Mouse (Mus musculus) midbrain, embryonic 14.5 days (tissue): ENCODE results near the gene Magi1. TPM values are rescaled to one million over a fixed set of nuclear protein-coding genes. Genes with fewer than 3 reads are reported as not detected.

Experiments
- ATAC-seq: fragments of 200-750 bp; cut with Nextera tagmentation; 2 replicates; pipeline ENCODE4 v1.8.0; 2017; ENCODE audit warnings: moderate number of reproducible peaks, moderate library complexity; ENCODE audit not compliant: low FRiP score, low TSS enrichment
- DNase-seq: peaks from one replicate; pipeline ENCODE4 v3.0.0-alpha.2; 2015
- H3K27ac ChIP-seq: fragments of 300-500 bp; sonication (generic); replicated peaks from 2 replicates; pipeline ENCODE4 v1.5.1; 2014; ENCODE audit warnings: mild to moderate bottlenecking, low read depth, low read length, moderate library complexity
- H3K27me3 ChIP-seq: fragments of 300-500 bp; sonication (generic); 2 replicates; pipeline ENCODE4 v1.6.1; 2014; ENCODE audit warnings: low read length, control low read depth, mixed read lengths; ENCODE audit not compliant: control insufficient read depth, insufficient read depth
- H3K36me3 ChIP-seq: fragments of 300-500 bp; sonication (generic); 2 replicates; pipeline ENCODE4 v1.6.1; 2014; ENCODE audit warnings: low read length, control low read depth; ENCODE audit not compliant: control insufficient read depth, insufficient read depth
- H3K4me1 ChIP-seq: fragments of 300-500 bp; sonication (generic); 2 replicates; pipeline ENCODE4 v1.6.1; 2014; ENCODE audit warnings: mild to moderate bottlenecking, antibody characterized with exemption, low read length, control low read depth; ENCODE audit not compliant: control insufficient read depth, insufficient read depth
- H3K4me2 ChIP-seq: fragments of 300-500 bp; sonication (generic); 2 replicates; pipeline ENCODE4 v1.6.1; 2014; ENCODE audit warnings: mild to moderate bottlenecking, low read length, moderate library complexity
- H3K4me3 ChIP-seq: fragments of 300-500 bp; sonication (generic); replicated peaks from 2 replicates; pipeline ENCODE4 v1.5.1; 2014; ENCODE audit warnings: low read depth, low read length
- H3K9ac ChIP-seq: fragments of 300-500 bp; sonication (generic); replicated peaks from 2 replicates; pipeline ENCODE4 v1.6.1; 2014; ENCODE audit warnings: mild to moderate bottlenecking, low read length, moderate library complexity
- H3K9me3 ChIP-seq: fragments of 300-500 bp; sonication (generic); 2 replicates; pipeline ENCODE4 v1.6.1; 2016; ENCODE audit warnings: low read length, control low read depth, mixed read lengths; ENCODE audit not compliant: control insufficient read depth
- WGBS: fragments of 180-500 bp; shearing (Covaris S2); extraction: QIAGEN DNeasy Blood & Tissue Kit; methylation state at CpG from one replicate; pipeline ENCODE4 v1.1.7; 2014; 5-methylcytosine and 5-hydroxymethylcytosine counted together
- polyA plus RNA-seq: library from polyadenylated mRNA; unstranded; fragments of >200 nt; fragmentation: Nextera tagmentation; extraction: Ambion mirVana; gene quantifications from 2 replicates; pipeline ENCODE4 v1.2.1, GENCODE M21; 2014

Magi1 gene
- polyA plus RNA-seq, 1 experiment from 2014 or later: 34.9 TPM

- WGBS: 3% methylated on average over 5 of the region's 5 CpGs
- H3K4me1 ChIP-seq: peaks cover 7% of the 10 kb centered on the region; the same call in 1 of the 2 replicates
- no peak overlapping the region for H3K9ac ChIP-seq
- no peaks in the 10 kb centered on the region for H3K27me3 ChIP-seq
- H3K36me3 ChIP-seq: no peaks in the 10 kb centered on the region
- peak; percentile 17; the same call in 1 of the 2 replicates for ATAC-seq
- no peak overlapping the region for H3K4me3 ChIP-seq
- no peaks in the 10 kb centered on the region for H3K9me3 ChIP-seq
- H3K27ac ChIP-seq: 0 out of 2 replicates have a peak overlapping the region, but pooled peaks have one; percentile 42
- DNase-seq: peak; percentile 73
- H3K4me2 ChIP-seq: no peak overlapping the region
Measured at GRCm38 (mm10) chr6:94084752-94085151, 199.0 kb downstream of the Magi1 start.

- ATAC-seq: no peak
- Histone ChIP-seq H3K4me3 (no peak overlapping the region), H3K4me2 (no peak overlapping the region), H3K9me3 (no peaks in the 10 kb centered on the region), H3K27ac (no peak overlapping the region), H3K36me3 (no peaks in the 10 kb centered on the region), H3K27me3 (no peaks in the 10 kb centered on the region), H3K9ac (no peak overlapping the region), H3K4me1 (peaks cover 7% of the 10 kb centered on the region; the same call in 1 of the 2 replicates)
- WGBS: 95% methylated on average over 7 of the region's 7 CpGs
- no peak for DNase-seq
Measured at GRCm38 (mm10) chr6:94083459-94083858, 200.3 kb downstream of the Magi1 start.

- no peak overlapping the region for H3K4me2 ChIP-seq
- H3K27ac ChIP-seq: no peak overlapping the region
- H3K4me1 ChIP-seq: peaks cover 7% of the 10 kb centered on the region; the same call in 1 of the 2 replicates
- no peak overlapping the region for H3K9ac ChIP-seq
- no peaks in the 10 kb centered on the region for H3K36me3 ChIP-seq
- H3K4me3 ChIP-seq: no peak overlapping the region
- WGBS: 15% methylated on average over 4 of the region's 4 CpGs
- DNase-seq (peak; percentile 88), ATAC-seq (no peak)
- no peaks in the 10 kb centered on the region for H3K27me3 ChIP-seq
- no peaks in the 10 kb centered on the region for H3K9me3 ChIP-seq
Measured at GRCm38 (mm10) chr6:94080933-94081545, 202.7 kb downstream of the Magi1 start.

GRCm38 (mm10) chr6:94078934-94079333 lies 204.8 kb downstream of the Magi1 start:
- Histone ChIP-seq H3K36me3 (no peaks in the 10 kb centered on the region), H3K4me1 (no peaks in the 10 kb centered on the region), H3K27me3 (no peaks in the 10 kb centered on the region), H3K4me3 (no peak overlapping the region), H3K9ac (no peak overlapping the region), H3K27ac (no peak overlapping the region), H3K9me3 (no peaks in the 10 kb centered on the region), H3K4me2 (no peak overlapping the region)
- DNase-seq: no peak
- WGBS: 40% methylated on average over 8 of the region's 8 CpGs
- ATAC-seq: no peak

GRCm38 (mm10) chr6:94077013-94077412 lies 206.7 kb downstream of the Magi1 start:
- no peak overlapping the region for H3K27ac ChIP-seq
- no peaks in the 10 kb centered on the region for H3K36me3 ChIP-seq
- H3K4me1 ChIP-seq: no peaks in the 10 kb centered on the region
- H3K4me3 ChIP-seq: no peak overlapping the region
- ATAC-seq: no peak
- H3K27me3 ChIP-seq: no peaks in the 10 kb centered on the region
- no peak overlapping the region for H3K4me2 ChIP-seq
- no peak overlapping the region for H3K9ac ChIP-seq
- no peaks in the 10 kb centered on the region for H3K9me3 ChIP-seq
- no peak for DNase-seq
- WGBS: 99% methylated on average over 3 of the region's 3 CpGs

- H3K27ac ChIP-seq: no peak overlapping the region
- no peak overlapping the region for H3K4me2 ChIP-seq
- no peaks in the 10 kb centered on the region for H3K27me3 ChIP-seq
- no peak overlapping the region for H3K4me3 ChIP-seq
- no peaks in the 10 kb centered on the region for H3K36me3 ChIP-seq
- no peaks in the 10 kb centered on the region for H3K4me1 ChIP-seq
- no peak overlapping the region for H3K9ac ChIP-seq
- no peak for ATAC-seq
- H3K9me3 ChIP-seq: no peaks in the 10 kb centered on the region
- no peak for DNase-seq
- WGBS: 96% methylated on average over 4 of the region's 4 CpGs
Measured at GRCm38 (mm10) chr6:94075990-94076389, 207.7 kb downstream of the Magi1 start.

DNA sequence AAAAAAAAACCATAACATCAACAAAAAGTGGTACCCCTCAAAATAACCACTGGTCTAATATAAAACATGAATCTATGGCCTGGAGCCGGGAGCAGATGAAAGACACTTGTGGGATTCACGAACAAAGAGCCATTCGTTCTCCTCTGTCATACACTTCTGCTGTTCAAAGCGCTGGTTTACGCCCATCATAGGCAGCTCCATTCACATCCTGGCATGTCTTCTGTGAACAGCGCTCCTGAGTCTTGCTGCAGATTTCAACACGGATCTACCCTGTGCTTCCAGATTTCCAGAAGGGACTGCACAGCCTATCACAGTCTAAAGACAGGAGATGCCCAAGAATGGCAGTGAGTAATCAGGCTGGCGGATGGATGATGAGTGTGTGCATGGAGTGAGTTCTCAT lies 208.5 kb downstream of the Magi1 start:
- no peaks in the 10 kb centered on the region for H3K4me1 ChIP-seq
- WGBS: 36% methylated on average over 8 of the region's 8 CpGs
- no peaks in the 10 kb centered on the region for H3K36me3 ChIP-seq
- no peak overlapping the region for H3K4me2 ChIP-seq
- no peak overlapping the region for H3K9ac ChIP-seq
- DNase-seq (peak; percentile 46), ATAC-seq (no peak; the same call in 1 of the 2 replicates)
- H3K4me3 ChIP-seq: no peak overlapping the region
- no peak overlapping the region for H3K27ac ChIP-seq
- H3K9me3 ChIP-seq: no peaks in the 10 kb centered on the region
- no peaks in the 10 kb centered on the region for H3K27me3 ChIP-seq

- no peak overlapping the region for H3K4me2 ChIP-seq
- no peak overlapping the region for H3K4me3 ChIP-seq
- no peaks in the 10 kb centered on the region for H3K9me3 ChIP-seq
- no peaks in the 10 kb centered on the region for H3K27me3 ChIP-seq
- H3K4me1 ChIP-seq: no peaks in the 10 kb centered on the region
- no peak overlapping the region for H3K27ac ChIP-seq
- DNase-seq: no peak
- no peak for ATAC-seq
- no peaks in the 10 kb centered on the region for H3K36me3 ChIP-seq
- H3K9ac ChIP-seq: no peak overlapping the region
- 89% methylated on average over 5 of the region's 5 CpGs for WGBS
Measured at GRCm38 (mm10) chr6:94071676-94072075, 212.0 kb downstream of the Magi1 start.

- 78% methylated on average over 3 of the region's 3 CpGs for WGBS
- Histone ChIP-seq H3K4me1 (no peaks in the 10 kb centered on the region), H3K27me3 (no peaks in the 10 kb centered on the region), H3K9ac (no peak overlapping the region), H3K4me2 (no peak overlapping the region), H3K27ac (no peak overlapping the region), H3K9me3 (no peaks in the 10 kb centered on the region), H3K4me3 (no peak overlapping the region), H3K36me3 (no peaks in the 10 kb centered on the region)
- no peak for DNase-seq
- no peak for ATAC-seq
Measured at GRCm38 (mm10) chr6:94070702-94071101, 213.0 kb downstream of the Magi1 start.
